Mouse (Mus musculus) spleen, postnatal 10 days (tissue): ENCODE data around the gene Naa25.

Experiments used
- DNase-seq, 2 experiments: peaks; one replicate each; pipeline ENCODE4 v3.0.0; 2021 to 2022; ENCODE audit warnings: low spot score in 2 of 2

Gene Naa25

DNA sequence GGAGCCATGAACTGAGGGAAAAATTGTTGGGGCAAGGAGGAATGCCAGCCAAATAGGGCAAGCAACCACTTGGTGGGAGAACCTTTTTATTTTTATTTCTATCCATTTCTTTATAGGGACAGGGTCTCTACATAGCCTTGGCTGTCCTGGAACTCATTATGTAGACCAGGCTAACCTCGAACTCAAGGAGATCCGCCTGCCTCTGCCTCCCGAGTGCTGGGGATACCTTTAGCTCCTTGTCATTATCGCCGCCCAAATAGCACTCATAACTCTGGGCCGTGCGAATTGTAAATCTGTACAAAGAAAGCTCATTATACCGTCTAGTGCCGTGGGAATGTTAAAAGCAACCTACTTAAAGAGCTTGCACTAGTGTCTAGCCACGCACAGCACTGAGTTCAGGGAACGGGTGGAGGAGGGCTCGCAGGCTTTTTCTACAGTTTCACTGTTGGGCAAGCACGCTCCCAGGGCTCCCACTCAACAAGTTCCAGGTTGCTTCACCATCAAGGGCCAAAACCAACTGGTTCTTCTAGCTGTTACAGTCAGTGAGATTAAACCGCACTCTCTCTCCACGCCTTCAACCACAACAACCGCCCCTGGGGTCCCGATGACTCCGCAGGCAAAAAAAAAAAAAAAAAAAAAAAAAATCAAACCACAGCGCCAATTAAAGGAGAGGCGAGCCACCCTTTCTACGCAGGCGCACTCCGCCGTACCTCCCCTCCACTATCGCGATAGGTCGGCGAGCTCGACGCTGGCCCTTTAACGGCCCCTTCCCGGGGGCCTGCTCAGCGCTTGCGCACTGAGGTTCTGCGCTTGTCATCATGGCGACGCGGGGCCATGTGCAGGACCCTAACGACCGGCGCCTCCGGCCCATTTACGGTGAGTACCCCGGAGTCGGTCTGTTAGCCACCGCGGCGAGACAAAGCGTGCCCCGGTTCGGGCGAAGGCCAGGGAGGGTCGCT, at the start of gene Naa25:
Naa25 (plus strand) TSS at position 750 of the 959 bp plus-strand sequence.
- peak; percentile 88 to 98 for DNase-seq

DNA sequence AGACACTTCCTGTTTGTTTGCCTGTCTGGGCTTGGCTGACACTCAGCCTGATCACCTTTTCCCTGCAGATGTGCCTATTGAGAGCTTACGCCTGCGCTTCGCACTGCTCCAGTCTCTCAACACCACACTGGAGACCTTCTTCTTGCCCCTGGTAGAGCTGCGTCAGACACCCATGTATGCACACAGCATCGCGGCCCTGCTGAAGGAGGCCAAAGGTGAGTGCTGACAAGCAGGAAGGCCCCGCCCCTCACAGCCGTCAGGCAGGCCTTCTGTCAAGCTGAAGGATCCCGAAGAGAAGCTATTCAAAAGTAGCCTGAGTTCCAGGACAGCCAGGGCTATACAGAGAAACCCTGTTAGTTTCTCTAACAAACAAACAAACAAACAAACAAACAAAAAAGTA, 38.5 kb upstream of the Naa25 start:
- DNase-seq = no peak

DNA sequence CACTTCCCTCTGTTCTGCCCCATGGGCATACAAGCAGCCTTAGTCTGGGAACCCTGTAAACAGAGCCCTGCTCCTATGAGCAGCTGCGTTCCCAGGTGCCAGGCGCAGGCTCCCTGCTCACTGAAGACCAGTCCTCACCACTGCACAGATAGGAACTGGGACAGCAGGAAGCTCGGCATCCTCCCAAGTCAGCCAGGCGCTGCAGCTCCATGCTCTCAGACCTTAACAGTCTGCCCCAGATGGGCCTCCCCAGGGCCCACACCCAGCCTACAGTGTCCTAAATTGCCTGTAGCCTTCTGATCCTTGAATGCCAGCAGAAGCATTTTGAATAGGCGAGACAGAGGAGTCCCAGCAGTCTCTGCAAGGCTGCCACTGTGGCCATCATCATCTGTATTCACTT, 36.0 kb upstream of the Naa25 start:
- DNase-seq = no peak

DNA sequence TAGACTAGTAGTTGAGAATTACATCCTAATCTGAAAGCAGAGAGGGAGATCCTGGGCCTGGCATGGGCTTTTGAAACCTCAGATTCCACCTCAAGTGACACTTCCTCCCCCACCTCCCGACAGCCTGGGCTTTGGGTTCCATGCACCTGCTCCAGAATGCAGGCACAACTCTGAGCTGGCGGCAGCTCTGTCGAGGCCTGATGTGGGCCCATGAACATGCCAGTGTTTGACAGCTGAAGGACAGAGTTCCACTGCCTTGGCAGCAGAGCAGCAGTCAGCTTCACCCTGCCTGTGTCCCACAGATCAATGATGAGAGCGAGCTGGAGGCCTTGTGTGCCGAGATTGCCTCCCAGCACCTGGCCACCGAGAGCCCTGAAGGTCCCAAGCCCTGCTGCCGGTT, 34.3 kb upstream of the Naa25 start:
- DNase-seq = no peak

DNA sequence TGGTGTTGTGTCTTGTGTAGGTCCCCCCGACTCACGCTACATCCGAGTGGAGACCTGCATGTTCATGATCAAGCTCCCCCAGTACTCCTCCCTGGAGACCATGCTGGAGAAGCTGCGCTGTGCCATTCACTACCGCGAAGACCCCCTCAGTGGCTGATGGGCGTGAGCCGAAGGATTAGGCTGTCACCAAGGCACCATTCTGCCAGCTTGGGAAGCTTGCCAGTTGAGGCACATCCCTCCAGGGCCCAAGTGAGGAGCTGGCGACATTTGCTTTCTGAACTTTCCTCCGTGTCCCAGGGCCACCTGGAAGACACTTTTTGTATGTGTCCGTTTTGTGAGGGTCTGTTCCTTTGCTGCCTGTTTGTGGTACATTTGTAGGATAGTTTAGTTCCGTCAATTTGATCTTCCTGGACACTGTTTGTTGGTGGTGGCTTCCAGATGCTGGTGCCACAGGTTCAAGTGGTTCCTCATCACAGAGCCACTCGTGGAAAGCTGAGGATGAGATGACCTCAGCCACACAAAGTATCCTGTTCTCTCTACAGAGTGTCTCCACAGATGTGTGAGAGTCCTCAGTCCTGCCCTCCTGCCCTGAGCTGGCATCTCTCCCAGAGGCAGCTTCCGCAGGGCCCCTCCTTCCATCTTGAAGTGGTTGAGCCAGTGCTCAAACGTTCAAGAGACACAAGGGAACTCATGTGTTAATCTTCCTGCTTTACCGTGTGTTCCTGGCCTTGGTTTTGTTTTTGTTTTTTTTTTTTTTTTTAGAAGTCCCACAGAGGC, 31.1 kb upstream of the Naa25 start:
- DNase-seq = no peak

DNA sequence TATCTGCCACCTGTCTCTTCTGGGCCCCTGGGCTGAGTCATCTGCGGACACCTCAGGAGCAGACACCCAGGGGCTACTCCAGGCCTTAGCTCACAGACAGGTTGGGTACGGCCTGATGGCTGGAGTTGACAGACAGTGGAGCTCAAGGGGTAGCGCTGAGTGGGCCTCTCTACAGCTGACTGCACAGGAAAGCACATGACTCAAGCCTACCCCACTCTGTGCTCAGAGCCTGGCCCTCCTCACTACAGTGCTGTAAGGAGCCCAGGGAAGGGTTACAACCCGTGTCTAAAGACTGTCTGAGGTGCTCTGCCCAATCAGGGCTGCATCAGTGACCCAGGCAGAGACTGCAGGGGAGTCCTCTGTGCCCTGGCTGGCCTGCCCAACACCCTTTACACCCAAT, 30.5 kb upstream of the Naa25 start:
- DNase-seq = no peak

DNA sequence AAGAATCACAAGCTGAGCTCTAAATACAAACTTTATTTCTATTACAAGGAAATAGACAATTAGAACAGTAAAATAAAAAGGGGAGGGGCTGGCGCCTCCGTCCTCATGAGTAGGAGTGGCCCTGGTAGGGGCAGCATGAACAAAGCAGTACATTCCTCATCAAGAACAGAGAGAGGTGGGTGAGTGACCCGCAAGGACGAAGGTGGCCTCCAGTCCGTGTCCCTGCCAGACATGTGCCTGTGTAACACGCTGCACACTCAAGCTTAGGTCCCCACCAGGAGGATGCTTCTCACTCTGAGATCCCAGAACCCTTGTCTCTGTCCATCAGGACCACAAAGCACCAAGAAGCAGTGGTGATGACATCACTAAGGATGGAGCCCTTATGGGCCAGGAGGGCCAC, 26.0 kb upstream of the Naa25 start:
- no peak for DNase-seq

DNA sequence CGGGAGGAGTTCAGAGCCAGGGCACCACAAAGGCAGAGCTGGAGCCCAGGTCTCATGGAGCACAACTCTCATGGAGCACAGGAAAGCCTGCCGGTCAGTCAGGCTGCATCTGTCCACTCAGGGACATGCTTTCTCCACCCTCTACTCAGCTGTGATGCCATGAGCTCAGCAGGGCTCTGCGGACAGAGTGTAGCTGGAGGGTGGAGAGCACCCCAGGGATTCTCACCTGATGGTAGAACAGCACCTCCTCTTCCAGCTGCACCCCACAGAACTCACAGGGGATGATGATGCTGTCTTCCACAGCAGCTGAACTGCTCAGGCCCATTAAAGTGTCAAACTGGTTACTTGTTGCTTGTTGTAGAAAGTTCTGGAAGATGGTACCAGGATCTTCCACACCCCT, 22.9 kb upstream of the Naa25 start:
- no peak for DNase-seq

DNA sequence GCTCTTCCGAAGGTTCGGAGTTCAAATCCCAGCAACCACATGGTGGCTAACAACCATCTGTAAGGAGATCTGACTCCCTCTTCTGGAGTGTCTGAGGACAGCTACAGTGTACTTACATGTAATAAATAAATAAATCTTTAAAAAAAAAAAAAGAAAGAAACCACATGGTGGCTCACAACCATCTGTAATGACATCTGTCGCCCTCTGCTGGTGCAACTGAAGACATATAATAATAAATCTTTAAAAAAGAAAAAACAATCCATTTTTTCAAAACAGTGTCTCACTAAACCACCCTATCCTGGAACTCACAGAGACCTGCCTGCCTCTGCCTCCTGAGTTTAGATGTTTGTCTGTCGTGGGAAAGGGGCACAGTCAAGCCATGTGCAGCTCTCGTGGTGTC, 20.8 kb upstream of the Naa25 start:
- DNase-seq = peak in 1 of 2 experiments; percentile 82

DNA sequence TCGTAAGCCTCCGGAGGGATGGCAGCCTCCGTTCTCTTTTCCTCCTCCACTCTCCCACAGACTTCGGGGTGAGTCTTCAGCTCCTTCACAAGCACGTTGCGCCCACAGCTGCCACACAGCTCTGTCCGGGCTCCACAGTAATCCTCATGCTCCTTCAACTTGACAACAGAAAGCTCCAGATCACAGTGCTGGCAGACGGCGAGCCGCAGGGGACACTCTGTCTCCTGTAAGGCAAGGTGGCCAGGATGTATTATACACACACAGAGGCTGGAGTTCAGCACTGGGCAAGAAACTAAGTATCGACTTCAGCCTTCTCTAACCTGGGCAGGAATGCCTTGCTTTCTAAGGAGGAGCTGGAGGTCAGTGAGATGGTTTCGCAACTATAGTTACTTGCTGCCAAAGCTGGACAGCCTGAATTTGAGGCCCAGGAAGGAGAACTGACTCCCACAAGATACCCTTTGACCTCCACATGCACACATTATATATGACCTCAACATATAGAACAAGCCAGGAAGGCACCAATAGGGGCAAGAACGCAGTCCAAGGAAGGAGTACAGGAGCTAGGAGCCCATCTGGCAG, 19.0 kb upstream of the Naa25 start:
- no peak for DNase-seq

DNA sequence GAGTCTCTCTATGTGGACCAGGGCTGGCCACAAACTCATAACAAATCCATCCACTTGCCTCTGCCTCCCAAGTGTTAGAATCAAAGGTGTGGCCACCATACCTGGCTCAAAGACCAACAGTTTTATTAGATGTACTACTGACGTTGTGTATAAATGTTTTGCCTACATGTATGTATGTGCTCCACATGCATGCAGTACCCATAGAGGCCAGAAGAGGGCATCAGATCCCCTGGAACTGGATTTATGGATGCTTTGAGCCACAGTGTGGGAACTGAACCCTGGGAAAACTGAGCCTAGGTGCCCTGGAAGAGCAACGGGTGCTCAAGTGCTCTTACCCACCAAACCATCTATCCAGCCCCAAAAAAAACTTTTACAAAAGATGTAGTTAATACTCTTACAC, 17.0 kb upstream of the Naa25 start:
- DNase-seq = peak in 1 of 2 experiments; percentile 49

DNA sequence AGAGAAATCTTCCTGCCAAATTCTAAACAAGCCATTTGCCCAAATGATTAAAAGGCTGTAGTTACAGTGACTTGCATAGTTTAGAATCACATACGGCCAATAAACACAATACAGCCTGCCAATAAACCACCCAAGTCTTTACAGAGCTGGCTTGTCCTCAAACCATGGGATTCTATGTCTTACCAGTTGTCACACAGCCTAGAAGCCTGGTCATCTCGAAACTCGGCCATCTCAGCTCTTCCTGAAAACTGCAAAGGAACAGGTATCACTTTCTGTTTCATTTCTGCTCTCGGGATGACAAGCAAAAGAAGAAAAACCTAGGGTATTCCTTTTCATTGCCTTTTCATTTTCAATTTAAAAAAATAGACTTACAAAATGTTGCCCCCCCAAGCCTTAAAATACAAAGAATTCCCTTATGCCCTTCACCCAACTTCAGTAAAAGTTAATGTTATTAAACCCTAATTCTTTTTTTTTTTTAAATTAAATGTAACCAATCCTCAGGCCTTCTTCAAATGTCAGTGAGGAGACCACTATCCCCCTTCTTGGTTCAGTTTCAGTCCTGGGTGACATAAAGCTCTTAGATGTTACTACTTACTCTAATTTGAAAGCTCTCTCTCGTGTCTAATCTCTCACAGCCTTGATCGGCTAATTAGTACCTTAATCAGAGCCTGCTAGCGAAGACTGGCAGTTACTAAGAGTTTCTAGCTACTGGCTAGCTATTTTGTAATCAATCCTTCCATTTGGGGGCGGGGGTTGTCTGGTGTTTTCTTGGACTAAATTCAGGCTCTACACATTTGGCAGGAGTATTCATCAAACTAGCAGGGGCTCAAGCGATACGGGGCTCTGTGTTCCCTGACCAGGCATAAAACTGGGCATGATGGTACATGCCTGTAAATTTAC, 13.6 kb upstream of the Naa25 start:
- no peak for DNase-seq

DNA sequence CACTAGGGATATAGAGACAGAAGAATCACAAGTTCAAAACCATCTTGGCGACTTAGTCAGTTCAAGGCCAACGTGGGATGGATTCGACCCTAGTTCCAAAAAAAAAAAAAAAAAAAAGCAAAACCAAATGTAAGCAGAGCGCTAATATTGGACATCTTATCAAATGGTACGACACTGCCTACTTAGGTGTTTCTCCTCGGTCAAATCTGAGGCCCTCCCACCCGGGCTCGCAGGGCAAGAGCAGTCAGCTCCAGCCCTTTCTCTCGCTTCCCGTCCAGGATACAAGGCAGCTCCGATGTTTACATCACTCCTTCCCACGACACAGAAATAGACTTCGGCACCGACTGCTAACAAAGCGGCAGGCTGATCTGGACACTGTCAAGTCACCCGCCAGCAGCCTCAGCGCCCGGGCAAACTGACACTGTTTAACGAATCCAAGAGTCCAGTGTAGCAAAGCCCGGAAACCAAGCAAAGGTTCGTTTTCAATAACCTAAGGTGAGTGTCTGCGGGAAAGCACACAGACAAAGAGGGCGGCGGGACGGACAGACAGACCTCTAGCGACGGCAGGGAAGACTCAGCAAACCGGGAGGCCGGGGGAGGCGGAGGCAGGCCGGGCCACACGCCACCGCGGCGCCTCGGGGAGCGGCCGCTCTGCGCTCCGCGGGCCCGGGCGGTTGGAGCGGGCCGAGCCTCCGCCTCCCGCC, 12.8 kb upstream of the Naa25 start:
- peak in 1 of 2 experiments; percentile 72 for DNase-seq

DNA sequence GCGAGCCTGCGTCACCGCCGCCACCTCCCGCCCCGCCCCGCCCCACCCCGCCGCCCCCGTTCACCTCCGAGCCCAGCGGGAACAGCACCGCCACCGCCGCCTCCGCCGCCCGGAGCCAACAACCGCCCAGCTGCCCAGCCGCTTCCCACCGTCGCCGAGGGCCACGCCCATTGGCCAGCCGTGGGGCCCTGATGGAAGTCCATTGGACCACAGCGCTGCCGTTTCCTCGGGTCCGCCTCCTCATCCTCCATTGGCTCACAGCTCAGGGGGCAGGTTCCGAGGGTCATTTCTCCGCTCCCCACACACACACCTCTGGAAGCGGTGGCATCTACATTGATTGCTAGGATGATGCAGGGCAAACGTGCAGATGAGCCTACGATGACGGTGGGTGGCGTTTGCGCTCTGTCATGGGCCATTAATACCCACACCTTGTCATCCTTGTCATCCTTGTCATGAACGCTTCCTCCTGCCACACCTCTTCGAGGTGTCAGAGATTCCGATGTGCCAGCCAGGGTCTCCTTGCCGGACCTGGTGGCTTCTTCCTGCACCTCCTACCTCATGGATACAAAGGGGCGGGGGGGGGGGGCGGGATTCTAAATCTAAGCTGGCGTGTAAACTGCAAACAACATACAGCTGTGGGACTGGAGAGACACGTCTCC, 12.1 kb upstream of the Naa25 start, which contains the start of gene Trafd1:
Trafd1 (minus strand) TSS at position 172 of the 659 bp plus-strand sequence.
- peak; percentile 86 to 93 for DNase-seq

DNA sequence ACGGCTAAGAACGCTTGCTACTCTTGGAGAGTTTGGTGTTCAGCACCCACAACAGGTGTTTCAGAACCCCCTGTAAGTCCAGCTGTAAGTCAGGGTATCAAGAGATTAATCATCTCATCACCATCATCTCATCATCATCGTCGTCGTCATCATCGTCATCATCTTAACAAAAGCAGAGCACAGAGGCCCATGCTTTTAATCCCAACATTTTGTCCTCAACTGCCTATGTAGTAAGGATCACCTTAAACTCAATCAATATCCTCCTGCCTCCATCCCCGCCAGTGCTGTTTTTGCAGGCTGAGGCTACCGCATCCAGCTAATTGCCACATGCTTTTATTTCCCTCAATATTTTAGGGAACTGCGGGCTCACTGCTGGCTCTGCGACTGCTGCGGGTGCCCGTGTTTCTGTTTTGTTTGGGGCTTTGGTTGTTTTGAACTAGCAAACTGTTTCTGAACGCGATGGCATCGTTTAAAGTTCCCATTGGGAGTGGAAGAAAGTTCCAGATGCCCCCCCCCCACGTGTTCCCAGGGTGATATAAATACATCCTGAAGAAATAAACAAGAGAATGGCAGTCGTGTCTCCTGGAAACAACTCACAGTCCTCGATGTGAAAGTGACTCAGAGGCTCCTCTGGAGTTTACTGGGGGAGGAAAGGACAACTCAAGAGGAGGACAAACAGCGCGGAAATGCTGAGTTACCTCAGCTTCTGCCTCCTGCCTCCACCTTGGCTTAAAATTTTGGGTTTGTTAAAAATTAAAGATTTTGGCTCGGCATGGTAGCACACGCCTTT, 11.4 kb upstream of the Naa25 start:
- DNase-seq = no peak

DNA sequence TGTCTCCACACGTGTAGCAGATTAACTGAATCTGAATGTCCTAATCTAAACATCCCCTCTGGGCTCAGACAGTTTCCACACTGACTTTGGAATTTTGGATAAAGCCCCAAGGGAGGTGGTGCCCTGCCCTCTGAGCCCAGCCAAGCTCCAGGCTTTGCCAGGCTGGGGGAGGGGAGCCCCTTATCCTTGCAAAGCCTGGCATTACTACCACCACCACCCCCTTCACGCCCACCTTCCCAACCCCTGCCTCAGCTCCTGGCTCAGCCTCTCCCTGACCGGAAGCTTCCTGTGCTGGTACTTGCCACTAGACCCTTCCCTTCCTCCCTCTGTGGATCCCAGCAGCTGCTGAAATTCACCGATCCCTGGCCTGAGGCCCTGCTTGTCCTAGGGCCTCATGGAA, 10.6 kb upstream of the Naa25 start:
- DNase-seq = no peak

DNA sequence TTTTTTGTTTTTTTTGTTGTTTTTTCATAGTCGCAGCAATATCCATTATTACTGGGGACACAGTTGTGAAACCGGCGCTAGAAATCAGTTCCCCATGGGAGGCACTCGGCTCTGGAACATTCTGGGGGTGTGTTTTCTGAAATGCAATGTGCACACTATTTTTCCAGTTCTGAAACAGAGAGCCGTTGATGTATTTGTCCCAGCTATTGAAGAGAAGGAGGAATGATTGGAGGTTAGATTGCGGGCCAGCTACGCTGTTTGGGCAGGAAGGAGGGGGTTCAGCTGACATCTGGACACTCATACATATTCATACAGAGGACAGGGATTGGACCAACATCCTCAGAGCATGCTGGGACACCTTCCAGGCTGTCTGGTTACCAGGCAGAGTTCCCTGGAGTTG, 8.6 kb upstream of the Naa25 start:
- DNase-seq = no peak

DNA sequence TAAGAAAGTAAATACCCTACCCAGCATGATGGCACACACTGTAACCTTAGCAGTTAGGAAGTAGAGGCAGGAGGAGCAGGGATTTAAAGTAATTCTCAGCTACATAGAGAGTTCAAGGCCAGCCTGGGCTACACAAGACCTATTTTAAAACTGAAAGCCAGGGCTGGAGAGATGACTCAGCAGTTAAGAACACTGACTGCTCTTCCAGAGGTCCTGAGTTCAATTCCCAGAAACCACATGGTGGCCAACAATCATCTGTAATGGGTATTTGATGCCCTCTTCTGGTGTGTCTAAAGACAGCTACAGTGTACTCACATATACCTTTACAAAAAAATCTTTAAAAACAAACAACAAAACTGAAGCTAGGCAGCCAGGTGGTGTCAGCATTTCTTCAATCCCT, 8.0 kb upstream of the Naa25 start:
- no peak for DNase-seq

DNA sequence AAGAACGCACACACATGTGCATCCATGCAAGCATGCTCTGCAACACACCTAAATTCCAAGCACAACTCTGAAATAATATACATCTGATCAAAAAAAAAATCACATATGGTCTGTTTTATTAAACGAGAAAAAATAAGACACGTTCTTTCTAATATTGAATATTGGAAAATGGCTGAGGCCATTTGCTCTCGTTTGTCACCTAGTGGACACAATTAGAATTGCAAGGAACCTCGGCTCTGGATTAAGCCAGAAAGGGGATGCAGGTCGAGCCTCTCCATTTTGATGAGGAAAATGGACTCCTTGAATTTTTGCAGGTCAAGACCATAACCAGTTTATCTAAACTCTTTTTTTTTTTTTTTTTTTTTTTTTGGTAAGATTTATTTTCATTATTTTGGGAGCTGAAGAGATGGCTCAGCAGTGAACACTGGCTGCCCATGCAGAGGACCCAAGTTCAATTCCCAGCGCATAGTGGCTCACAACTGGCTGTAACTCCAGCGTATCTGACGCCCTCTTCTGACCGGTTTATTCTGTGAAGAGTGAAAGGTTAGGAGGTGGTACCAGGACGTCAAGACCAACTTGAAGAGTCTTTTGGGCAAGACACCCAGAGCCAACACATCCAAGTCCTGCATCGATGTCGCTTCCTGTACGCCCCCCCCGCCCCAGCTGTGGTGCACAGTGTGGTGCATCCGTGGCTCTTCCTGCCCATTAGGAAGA, 4.9 kb upstream of the Naa25 start:
- DNase-seq = peak in 1 of 2 experiments; percentile 58
